Mouse (Mus musculus) olfactory bulb, adult 2 months (tissue): ENCODE data around the gene Eme1.

Experiments
- CTCF ChIP-seq: fragments of 200-500 bp; IDR thresholded peaks from 2 replicates; pipeline ENCODE4 v1.5.1; 2012; ENCODE audit warnings: low read depth, mild to moderate bottlenecking, low read length, moderate library complexity; ENCODE audit not compliant: insufficient read depth
- POLR2A ChIP-seq: fragments of 200-500 bp; IDR thresholded peaks from 2 replicates; pipeline ENCODE4 v1.6.1; 2012; ENCODE audit warnings: mild to moderate bottlenecking, low read depth, low read length, moderate library complexity; ENCODE audit not compliant: insufficient read depth

- no peak for TF ChIP-seq CTCF
- no peak for TF ChIP-seq POLR2A
These were observed 33.4 kb upstream of the Eme1 start for GRCm38 (mm10) chr11:94687178-94687577.
